Mouse (Mus musculus) liver, adult 2 months (tissue): ENCODE data around the gene Serpina11. TPM values are rescaled to one million over a fixed set of nuclear protein-coding genes. Genes with fewer than 3 reads are reported as not detected.

Experiments used
- DNase-seq: peaks from one replicate; pipeline ENCODE4 v3.0.0-alpha.2; 2011; ENCODE audit warnings: low read depth, low spot score; ENCODE audit errors: extremely low read depth
- H3K27ac ChIP-seq: fragments of 200-500 bp; replicated peaks from 2 replicates; pipeline ENCODE4 v1.5.1; 2012; ENCODE audit warnings: low read depth, mild to moderate bottlenecking, control low read depth, inconsistent platforms, low read length; ENCODE audit not compliant: insufficient read depth
- H3K27me3 ChIP-seq: fragments of 200-500 bp; 2 replicates; pipeline ENCODE4 v1.6.1; 2012; ENCODE audit warnings: mild to moderate bottlenecking, moderate library complexity, low read length, inconsistent platforms; ENCODE audit not compliant: control insufficient read depth, insufficient read depth
- H3K36me3 ChIP-seq: fragments of 200-500 bp; 2 replicates; pipeline ENCODE4 v1.6.1; 2012; ENCODE audit warnings: low read length, inconsistent platforms; ENCODE audit not compliant: control insufficient read depth, insufficient read depth
- H3K4me1 ChIP-seq: fragments of 200-500 bp; 2 replicates; pipeline ENCODE4 v1.6.1; 2011; ENCODE audit warnings: low read length; ENCODE audit not compliant: control insufficient read depth, insufficient read depth
- H3K4me3 ChIP-seq: fragments of 200-500 bp; 2 replicates; pipeline ENCODE4 v1.5.1; 2011; ENCODE audit warnings: low read depth, mild to moderate bottlenecking, control low read depth, low read length, moderate library complexity; ENCODE audit not compliant: insufficient read depth
- H3K79me2 ChIP-seq: fragments of 200-500 bp; 2 replicates; pipeline ENCODE4 v1.6.1; 2012; ENCODE audit warnings: inconsistent platforms, mild to moderate bottlenecking, low read length, moderate library complexity; ENCODE audit not compliant: control insufficient read depth, insufficient read depth
- H3K9ac ChIP-seq: fragments of 200-500 bp; 2 replicates; pipeline ENCODE4 v1.6.1; 2012; ENCODE audit warnings: low read depth, mild to moderate bottlenecking, control low read depth, inconsistent platforms, low read length
- CTCF ChIP-seq: fragments of 200-500 bp; IDR thresholded peaks from 2 replicates; pipeline ENCODE4 v1.5.1; 2011; ENCODE audit warnings: low read depth, low read length, control low read depth
- POLR2A ChIP-seq: fragments of 200-500 bp; IDR thresholded peaks from 2 replicates; pipeline ENCODE4 v1.6.1; 2011; ENCODE audit warnings: low read length, control low read depth; ENCODE audit not compliant: insufficient read depth; ENCODE audit errors: extremely low read depth
- WGBS: fragments of 180-500 bp; shearing (Covaris S2); methylation state at CpG from one replicate; pipeline ENCODE4 v1.1.7; 2018; 5-methylcytosine and 5-hydroxymethylcytosine counted together
- polyA plus RNA-seq: library from polyadenylated mRNA; depleted of rRNA; stranded (reverse); fragments of >200 nt; gene quantifications from 2 replicates; pipeline ENCODE4 v1.2.3, GENCODE M21; 2012
- total RNA-seq: library from RNA; depleted of rRNA; stranded (reverse); fragments of >200 nt; gene quantifications from 2 replicates; pipeline ENCODE4 v1.2.3, GENCODE M21; 2014

Gene Serpina11
- total and polyA plus RNA-seq, 2 experiments, result 47.7 to 107 TPM

GRCm38 (mm10) chr12:103981646-103982360, 8.0 kb downstream of the Serpina11 start:
- no peak for DNase-seq
- H3K9ac ChIP-seq, result no peak overlapping the region
- H3K36me3 ChIP-seq, result peaks cover 12% of the 10 kb centered on the region; the same call in 1 of the 2 replicates
- no peak overlapping the region for H3K27ac ChIP-seq
- no peak for TF ChIP-seq POLR2A
- no peak for TF ChIP-seq CTCF
- no peaks in the 10 kb centered on the region for H3K27me3 ChIP-seq
- H3K79me2 ChIP-seq, result no peaks in the 10 kb centered on the region; the same call in 1 of the 2 replicates
- no peak overlapping the region for H3K4me3 ChIP-seq
- WGBS, result 74% methylated on average over 7 of the region's 7 CpGs
- H3K4me1 ChIP-seq, result peaks cover 31% of the 10 kb centered on the region; the same call in 1 of the 2 replicates

- H3K4me1 ChIP-seq, result peaks cover 14% of the 10 kb centered on the region; the same call in 1 of the 2 replicates
- H3K27me3 ChIP-seq, result no peaks in the 10 kb centered on the region
- no peak for TF ChIP-seq CTCF
- TF ChIP-seq POLR2A, result no peak
- no peak overlapping the region for H3K4me3 ChIP-seq
- H3K27ac ChIP-seq, result no peak overlapping the region
- no peak overlapping the region for H3K9ac ChIP-seq
- WGBS, result 93% methylated on average over 10 of the region's 10 CpGs
- no peak for DNase-seq
- H3K79me2 ChIP-seq, result no peaks in the 10 kb centered on the region
- peaks cover 9% of the 10 kb centered on the region; the same call in 1 of the 2 replicates for H3K36me3 ChIP-seq
Observed at GRCm38 (mm10) chr12:103978294-103978693, 11.5 kb downstream of the Serpina11 start.

- H3K9ac ChIP-seq, result no peak overlapping the region
- no peaks in the 10 kb centered on the region for H3K79me2 ChIP-seq
- peak; percentile 62 for DNase-seq
- no peaks in the 10 kb centered on the region for H3K27me3 ChIP-seq
- H3K36me3 ChIP-seq, result peaks cover 5% of the 10 kb centered on the region; the same call in 1 of the 2 replicates
- TF ChIP-seq POLR2A, result no peak
- TF ChIP-seq CTCF, result peak; percentile 94
- peaks cover 14% of the 10 kb centered on the region; the same call in 1 of the 2 replicates for H3K4me1 ChIP-seq
- WGBS, result 15% methylated on average over 5 of the region's 5 CpGs
- H3K27ac ChIP-seq, result peak overlapping the region; percentile 24; the same call in 1 of the 2 replicates
- H3K4me3 ChIP-seq, result no peak overlapping the region
Observed at GRCm38 (mm10) chr12:103977846-103978245, 11.9 kb downstream of the Serpina11 start.

GRCm38 (mm10) chr12:103977060-103977459, 12.7 kb downstream of the Serpina11 start:
- H3K27ac ChIP-seq, result peak overlapping the region; percentile 24
- H3K36me3 ChIP-seq, result peaks cover 2% of the 10 kb centered on the region; the same call in 1 of the 2 replicates
- 32% methylated on average over 3 of the region's 3 CpGs for WGBS
- TF ChIP-seq POLR2A (no peak), CTCF (no peak)
- peaks cover 14% of the 10 kb centered on the region; the same call in 1 of the 2 replicates for H3K4me1 ChIP-seq
- H3K79me2 ChIP-seq, result no peaks in the 10 kb centered on the region
- H3K4me3 ChIP-seq, result no peak overlapping the region
- H3K9ac ChIP-seq, result no peak overlapping the region
- DNase-seq, result peak; percentile 82
- no peaks in the 10 kb centered on the region for H3K27me3 ChIP-seq

- WGBS, result 87% methylated on average over 4 of the region's 4 CpGs
- DNase-seq, result no peak
- Histone ChIP-seq H3K27ac (no peak overlapping the region), H3K79me2 (peaks cover 5% of the 10 kb centered on the region; the same call in 1 of the 2 replicates), H3K9ac (no peak overlapping the region), H3K4me3 (no peak overlapping the region), H3K27me3 (no peaks in the 10 kb centered on the region), H3K36me3 (no peaks in the 10 kb centered on the region), H3K4me1 (peaks cover 13% of the 10 kb centered on the region)
- TF ChIP-seq CTCF (no peak), POLR2A (no peak)
Observed at GRCm38 (mm10) chr12:103971080-103971479, 18.7 kb downstream of the Serpina11 start.

GRCm38 (mm10) chr12:103969577-103970116, 20.1 kb downstream of the Serpina11 start:
- TF ChIP-seq CTCF, result no peak
- no peak for TF ChIP-seq POLR2A
- 79% methylated on average over 9 of the region's 9 CpGs for WGBS
- peaks cover 19% of the 10 kb centered on the region for H3K4me1 ChIP-seq
- DNase-seq, result no peak
- no peaks in the 10 kb centered on the region for H3K36me3 ChIP-seq
- H3K27ac ChIP-seq, result no peak overlapping the region
- H3K4me3 ChIP-seq, result no peak overlapping the region
- H3K79me2 ChIP-seq, result peaks cover 5% of the 10 kb centered on the region; the same call in 1 of the 2 replicates
- H3K9ac ChIP-seq, result no peak overlapping the region
- H3K27me3 ChIP-seq, result no peaks in the 10 kb centered on the region
